In the genomic region with DNA sequence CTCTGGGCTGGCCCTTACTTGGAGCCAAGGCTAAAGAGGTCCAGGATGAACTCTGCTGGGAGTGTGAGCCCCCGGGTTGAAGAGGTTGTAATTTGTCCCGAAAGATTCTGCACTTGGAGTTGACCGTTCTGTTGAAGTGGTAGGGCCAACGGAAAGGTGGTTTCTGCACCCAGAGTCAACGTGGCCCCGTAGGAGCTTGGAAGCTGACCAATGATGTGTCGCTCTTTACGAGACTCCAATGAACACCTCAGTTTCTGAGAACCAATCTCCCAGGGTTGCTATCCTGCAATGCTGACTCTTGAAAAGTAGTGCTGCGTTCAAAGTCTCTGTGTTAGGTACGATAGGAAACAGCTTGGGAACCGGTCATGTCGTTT, we compare ENCODE assay signal across 7 mouse cellular contexts. TPM values are rescaled to one million over a fixed set of nuclear protein-coding genes. Genes with fewer than 3 reads are reported as not detected.
A peak's percentile ranks its signal among the peaks of the same experiment; 100 is the strongest.
DNase-seq lines count a peak whose midpoint lies in the region; ATAC-seq and TF ChIP-seq lines count a peak whose summit lies in the region.

No protein-coding gene starts in this region.

- peak; percentile 26 for DNase-seq in CD4-positive helper T cell, adult 2 months (ENCODE audit: low read depth, low spot score)
- peak; percentile 44 for DNase-seq in MEL-GATA-1-ER (ENCODE audit: extremely low read depth, low read depth)
- DNase-seq in embryo, embryonic 10.5 days (ENCODE audit: low spot score) = peak; percentile 39
- DNase-seq in hindbrain, embryonic 11.5 days (ENCODE audit: low spot score) = peak; percentile 31
- no peak for DNase-seq in limb, embryonic 14.5 days (ENCODE audit: low spot score)
- DNase-seq in layer of hippocampus, adult 8-10 months (ENCODE audit: low spot score in 2 of 2) = no peak

- H3K4me2 ChIP-seq in hindbrain, embryonic 11.5 days (replicated peaks; ENCODE audit: low read depth, low read length) = peak overlapping the region; percentile 67
- peak overlapping the region; percentile 53 for H3K4me2 ChIP-seq in limb, embryonic 14.5 days (replicated peaks; ENCODE audit: low read depth, low read length, severe bottlenecking)
- H3K4me2 ChIP-seq in neural tube, embryonic 12.5 days (replicated peaks) = peak overlapping the region; percentile 78

- peak overlapping the region; percentile 82 for H3K4me3 ChIP-seq in hindbrain, embryonic 11.5 days (ENCODE audit: low read depth, low read length)
- peak overlapping the region; percentile 95 for H3K4me3 ChIP-seq in limb, embryonic 14.5 days (replicated peaks; ENCODE audit: low read length)
- H3K4me3 ChIP-seq in neural tube, embryonic 12.5 days = peak overlapping the region; percentile 76

- H3K9ac ChIP-seq in hindbrain, embryonic 11.5 days (ENCODE audit: low read depth, low read length) = peak overlapping the region; percentile 86
- peak overlapping the region; percentile 87 for H3K9ac ChIP-seq in limb, embryonic 14.5 days (ENCODE audit: low read depth, low read length, severe bottlenecking)
- H3K9ac ChIP-seq in neural tube, embryonic 12.5 days = peak overlapping the region; percentile 94

- no peak for TF ChIP-seq POLR2A in limb, embryonic 14.5 days (IDR thresholded peaks at IDR 0.05; ENCODE audit: borderline replicate concordance, extremely low read depth, insufficient read depth, insufficient read length)

- 12% methylated on average over 12 of the region's 12 CpGs for WGBS in hindbrain, embryonic 11.5 days
- WGBS in limb, embryonic 14.5 days = 2% methylated on average over 12 of the region's 12 CpGs
- WGBS in neural tube, embryonic 12.5 days = 9% methylated on average over 12 of the region's 12 CpGs

- H3K9me3 ChIP-seq in hindbrain, embryonic 11.5 days (ENCODE audit: control insufficient read depth, low read length) = no peaks in the 10 kb centered on the region
- H3K9me3 ChIP-seq in limb, embryonic 14.5 days (ENCODE audit: control insufficient read depth, low read length) = no peaks in the 10 kb centered on the region
- H3K9me3 ChIP-seq in neural tube, embryonic 12.5 days = no peaks in the 10 kb centered on the region

- ATAC-seq in hindbrain, embryonic 11.5 days (ENCODE audit: low FRiP score) = no peak; the same call in 1 of the 2 replicates
- ATAC-seq in limb, embryonic 14.5 days (ENCODE audit: low FRiP score, low read depth) = no peak; the same call in 1 of the 2 replicates
- peak; percentile 19; the same call in 1 of the 2 replicates for ATAC-seq in neural tube, embryonic 12.5 days (ENCODE audit: low FRiP score, low read depth)

- H3K36me3 ChIP-seq in hindbrain, embryonic 11.5 days (ENCODE audit: control insufficient read depth, insufficient read depth, low read length) = no peaks in the 10 kb centered on the region
- no peaks in the 10 kb centered on the region for H3K36me3 ChIP-seq in limb, embryonic 14.5 days (ENCODE audit: control insufficient read depth, insufficient read depth, low read length)
- H3K36me3 ChIP-seq in neural tube, embryonic 12.5 days = no peaks in the 10 kb centered on the region

- no peaks in the 10 kb centered on the region for H3K4me1 ChIP-seq in hindbrain, embryonic 11.5 days (replicated peaks; ENCODE audit: control insufficient read depth, insufficient read depth, low read length)
- H3K4me1 ChIP-seq in limb, embryonic 14.5 days (ENCODE audit: control insufficient read depth, insufficient read depth, low read length) = peaks cover 12% of the 10 kb centered on the region
- H3K4me1 ChIP-seq in neural tube, embryonic 12.5 days = peaks cover 10% of the 10 kb centered on the region

- H3K27ac ChIP-seq in hindbrain, embryonic 11.5 days (ENCODE audit: low read depth, low read length) = no peak overlapping the region
- H3K27ac ChIP-seq in limb, embryonic 14.5 days (replicated peaks; ENCODE audit: low read depth, low read length) = no peak overlapping the region
- no peak overlapping the region for H3K27ac ChIP-seq in neural tube, embryonic 12.5 days

- no peaks in the 10 kb centered on the region for H3K27me3 ChIP-seq in hindbrain, embryonic 11.5 days (ENCODE audit: control insufficient read depth, insufficient read depth, low read length)
- H3K27me3 ChIP-seq in limb, embryonic 14.5 days (ENCODE audit: control insufficient read depth, insufficient read depth, low read length) = no peaks in the 10 kb centered on the region
- no peaks in the 10 kb centered on the region for H3K27me3 ChIP-seq in neural tube, embryonic 12.5 days (replicated peaks)

RNA-seq across cellular contexts. Expression of a gene that starts 0.9 kb away (rescaled TPM):
- 177 and 188 TPM in 2 replicates for polyA plus RNA-seq in hindbrain, embryonic 11.5 days (2014; fragmentation: Nextera tagmentation; extraction: Ambion mirVana)
- 103 and 110 TPM in 2 replicates for polyA plus RNA-seq in limb, embryonic 14.5 days (2012; rRNA removed)
- polyA plus RNA-seq in limb, embryonic 14.5 days (2014; fragmentation: Nextera tagmentation; extraction: Ambion mirVana) = 162 and 166 TPM in 2 replicates
- polyA plus RNA-seq in neural tube, embryonic 12.5 days (2016; fragmentation: Nextera tagmentation; extraction: Ambion mirVana) = 133 and 138 TPM in 2 replicates
- total RNA-seq in layer of hippocampus, adult 8-10 months (2022) = 100 to 1,000 TPM; 122 to 136 (median 131) TPM

RNA-seq across cellular contexts. Expression of a gene that starts 27.6 kb away (rescaled TPM):
- 0.42 and 0.71 TPM in 2 replicates for polyA plus RNA-seq in hindbrain, embryonic 11.5 days (2014; fragmentation: Nextera tagmentation; extraction: Ambion mirVana)
- 0.03 and 0.04 TPM in 2 replicates for polyA plus RNA-seq in limb, embryonic 14.5 days (2012; rRNA removed)
- 0.06 TPM in 2 replicates for polyA plus RNA-seq in limb, embryonic 14.5 days (2014; fragmentation: Nextera tagmentation; extraction: Ambion mirVana)
- 0.04 and 0.05 TPM in 2 replicates for polyA plus RNA-seq in neural tube, embryonic 12.5 days (2016; fragmentation: Nextera tagmentation; extraction: Ambion mirVana)
- total RNA-seq in layer of hippocampus, adult 8-10 months (2022) = 1 to 10 TPM in 2 of 4 experiments, under 1 TPM in 2; 0.83 to 1.5 (median 1.1) TPM

Comparison
In these comparisons a context has a peak if more than half of its experiments do, and no peak if none do; other contexts are left out.
1. DNase-seq: peak in CD4-positive helper T cell, adult 2 months (single experiment), MEL-GATA-1-ER (single experiment), embryo, embryonic 10.5 days (single experiment) and hindbrain, embryonic 11.5 days (single experiment); none in limb, embryonic 14.5 days (single experiment) and layer of hippocampus, adult 8-10 months (0 of 2).
2. Peak in every context shown above with its lines, with median percentiles within 50 percentile points of each other: H3K4me2 ChIP-seq, H3K4me3 ChIP-seq and H3K9ac ChIP-seq.